Comparison of ENCODE assay signal across 18 mouse cellular contexts in genomic region chr4:111425170-111425569, GRCm38 (mm10). TPM values are rescaled to one million over a fixed set of nuclear protein-coding genes. Genes with fewer than 3 reads are reported as not detected.
DNase-seq lines count a peak whose midpoint lies in the region; ATAC-seq lines count a peak whose summit lies in the region.
"Had no signal": no experiment of that assay in that cellular context is flagged by ENCODE, and none has a peak within 500 bp of the region (broad histone marks: within the 10 kb centered on the region; RNA-seq: fewer than 3 reads in every experiment).

No protein-coding gene starts in this region.

- no peak overlapping the region for H3K27ac ChIP-seq in kidney, embryonic 14.5 days (ENCODE audit: low read depth, low read length)
- H3K27ac ChIP-seq: embryonic facial prominence, embryonic 15.5 days; limb, embryonic 15.5 days; neural tube, embryonic 15.5 days had no signal

- H3K9ac ChIP-seq in kidney, embryonic 14.5 days (ENCODE audit: low read depth, low read length): no peak overlapping the region
- H3K9ac ChIP-seq: embryonic facial prominence, embryonic 15.5 days; limb, embryonic 15.5 days; neural tube, embryonic 15.5 days had no signal

- peak; percentile 70 for ATAC-seq in kidney, embryonic 14.5 days (ENCODE audit: low FRiP score, low TSS enrichment)
- ATAC-seq: forebrain, embryonic 14.5 days had no signal

- WGBS in kidney, embryonic 14.5 days: 35% methylated on average over 6 of the region's 6 CpGs

- peak; percentile 32 for DNase-seq in adrenal gland, adult 8-10 months
- no peak for DNase-seq in adrenal gland, postnatal 25 days
- DNase-seq in kidney, adult 8-10 months: no peak
- DNase-seq in urinary bladder, postnatal 14 days (ENCODE audit: low spot score): peak; percentile 41
- no peak for DNase-seq in urinary bladder, adult 2 months (ENCODE audit: low spot score)
- DNase-seq in cerebellum, adult 9-11 months: no peak
- DNase-seq in layer of hippocampus, postnatal 36 days: no peak
- DNase-seq: cerebellum, postnatal 25 days; gastrocnemius, postnatal 14 days; right cerebral cortex, adult 18-20 months had no signal

- H3K4me3 ChIP-seq in kidney, embryonic 14.5 days (ENCODE audit: low read length): no peak overlapping the region
- H3K4me3 ChIP-seq: embryonic facial prominence, embryonic 15.5 days; limb, embryonic 15.5 days; neural tube, embryonic 15.5 days had no signal

- 0 out of 2 replicates have a peak, but pooled peaks cover 7% of the 10 kb centered on the region for H3K4me1 ChIP-seq in kidney, embryonic 14.5 days (ENCODE audit: control insufficient read depth, insufficient read depth, low read length)

- no peak overlapping the region for H3K4me2 ChIP-seq in kidney, embryonic 14.5 days (replicated peaks; ENCODE audit: low read depth, low read length)
- H3K4me2 ChIP-seq: embryonic facial prominence, embryonic 15.5 days; limb, embryonic 15.5 days; neural tube, embryonic 15.5 days had no signal

- no peaks in the 10 kb centered on the region for H3K27me3 ChIP-seq in kidney, embryonic 14.5 days (ENCODE audit: control insufficient read depth, insufficient read depth, low read length)
- H3K27me3 ChIP-seq: embryonic facial prominence, embryonic 15.5 days; limb, embryonic 15.5 days; neural tube, embryonic 15.5 days had no signal

- H3K36me3 ChIP-seq in kidney, embryonic 14.5 days (ENCODE audit: control insufficient read depth, insufficient read depth, low read length): no peaks in the 10 kb centered on the region; the same call in 1 of the 2 replicates
- H3K36me3 ChIP-seq: neural tube, embryonic 15.5 days had no signal

- no peaks in the 10 kb centered on the region for H3K9me3 ChIP-seq in kidney, embryonic 14.5 days (ENCODE audit: control insufficient read depth, low read length)
- H3K9me3 ChIP-seq: embryonic facial prominence, embryonic 15.5 days; limb, embryonic 15.5 days; neural tube, embryonic 15.5 days had no signal

RNA-seq across cellular contexts. Expression of gene Bend5, which starts 10.4 kb away (rescaled TPM):
- 10 to 100 TPM; 11.1 to 21.5 (median 14.1) TPM for total RNA-seq in adrenal gland, adult 8-10 months (2022)
- total RNA-seq in adrenal gland, postnatal 25 days (2021): 11.7 and 12.8 TPM in 2 replicates
- polyA plus RNA-seq in kidney, embryonic 14.5 days (2014; fragmentation: Nextera tagmentation; extraction: Ambion mirVana): 30.6 and 34.1 TPM in 2 replicates
- polyA plus RNA-seq in urinary bladder, adult 2 months (2012; rRNA removed): 16.5 and 16.8 TPM in 2 replicates
- 10 to 100 TPM; 10.5 to 12.5 TPM for total RNA-seq in layer of hippocampus, postnatal 36 days (2021)
- total RNA-seq: megakaryocyte, adult 5-6 weeks; MEL had no signal
- polyA plus RNA-seq: C2C12 had no signal

Comparison
In these comparisons a context has a peak if more than half of its experiments do, and no peak if none do; other contexts are left out.
1. DNase-seq: peak in adrenal gland, adult 8-10 months (single experiment) and urinary bladder, postnatal 14 days (single experiment); none in adrenal gland, postnatal 25 days (single experiment), kidney, adult 8-10 months (0 of 2), urinary bladder, adult 2 months (single experiment), cerebellum, adult 9-11 months (single experiment) and layer of hippocampus, postnatal 36 days (0 of 2).